Mouse (Mus musculus): ENCODE data around the gene Gm11032. TPM values are rescaled to one million over a fixed set of nuclear protein-coding genes. Genes with fewer than 3 reads are reported as not detected.
A peak's percentile ranks its signal among the peaks of the same experiment; 100 is the strongest.

The Gm11032 gene
- polyA plus RNA-seq, 1 experiment from 2014 or later, result not detected

DNA sequence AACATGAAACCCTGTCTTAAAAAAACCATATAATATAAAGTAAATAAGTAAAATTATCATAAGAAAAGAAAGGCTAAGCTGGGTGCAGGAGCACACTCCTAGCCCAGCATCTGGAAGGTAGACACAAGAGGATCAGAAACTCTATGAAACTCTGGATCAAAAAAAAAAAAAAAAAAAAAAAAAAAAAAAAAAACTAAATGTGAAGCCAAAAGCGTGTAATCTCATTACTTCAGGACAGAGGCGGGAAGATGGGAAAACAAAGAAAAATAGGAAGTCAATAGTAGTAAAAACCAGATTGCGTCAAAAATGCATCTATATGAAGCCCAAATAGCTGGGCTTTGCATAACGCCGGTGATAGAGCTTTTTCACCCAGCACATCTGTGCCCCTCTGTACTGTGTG lies 18.0 kb upstream of the Gm11032 start:
- no peak for ATAC-seq (ENCODE audit: insufficient number of reproducible peaks, insufficient read depth, low FRiP score, low TSS enrichment, low read depth)
- WGBS, result 72% methylated on average over 5 of the region's 5 CpGs
- peaks cover 10% of the 10 kb centered on the region for H3K4me1 ChIP-seq
- no peaks in the 10 kb centered on the region for H3K27me3 ChIP-seq
- no peak overlapping the region for H3K4me3 ChIP-seq
- no peaks in the 10 kb centered on the region for H3K9me3 ChIP-seq
- H3K36me3 ChIP-seq, result no peaks in the 10 kb centered on the region
- no peak overlapping the region for H3K27ac ChIP-seq
- H3K9ac ChIP-seq, result no peak overlapping the region
- no peak overlapping the region for H3K4me2 ChIP-seq

- Histone ChIP-seq H3K9ac (no peak overlapping the region), H3K36me3 (no peaks in the 10 kb centered on the region), H3K27ac (no peak overlapping the region), H3K27me3 (no peaks in the 10 kb centered on the region), H3K4me3 (no peak overlapping the region), H3K4me2 (peak overlapping the region; percentile 26; the same call in 1 of the 2 replicates), H3K9me3 (no peaks in the 10 kb centered on the region), H3K4me1 (peaks cover 10% of the 10 kb centered on the region)
- no peak for ATAC-seq (ENCODE audit: insufficient number of reproducible peaks, insufficient read depth, low FRiP score, low TSS enrichment, low read depth)
- WGBS, result 44% methylated on average over 12 of the region's 12 CpGs
These were observed 17.0 kb upstream of the Gm11032 start for GRCm38 (mm10) chr11:4602691-4603441.

GRCm38 (mm10) chr11:4604441-4604840 lies 15.4 kb upstream of the Gm11032 start:
- Histone ChIP-seq H3K4me3 (no peak overlapping the region), H3K4me1 (peaks cover 10% of the 10 kb centered on the region), H3K27ac (no peak overlapping the region), H3K27me3 (no peaks in the 10 kb centered on the region), H3K36me3 (no peaks in the 10 kb centered on the region), H3K9ac (no peak overlapping the region), H3K9me3 (no peaks in the 10 kb centered on the region), H3K4me2 (no peak overlapping the region)
- 63% methylated on average over 6 of the region's 6 CpGs for WGBS
- no peak for ATAC-seq (ENCODE audit: insufficient number of reproducible peaks, insufficient read depth, low FRiP score, low TSS enrichment, low read depth)

GRCm38 (mm10) chr11:4605414-4605813 lies 14.5 kb upstream of the Gm11032 start:
- H3K4me2 ChIP-seq, result no peak overlapping the region
- H3K36me3 ChIP-seq, result no peaks in the 10 kb centered on the region
- H3K9ac ChIP-seq, result no peak overlapping the region
- H3K9me3 ChIP-seq, result no peaks in the 10 kb centered on the region
- no peak for ATAC-seq (ENCODE audit: insufficient number of reproducible peaks, insufficient read depth, low FRiP score, low TSS enrichment, low read depth)
- no peak overlapping the region for H3K4me3 ChIP-seq
- 58% methylated on average over 7 of the region's 7 CpGs for WGBS
- no peak overlapping the region for H3K27ac ChIP-seq
- peaks cover 10% of the 10 kb centered on the region for H3K4me1 ChIP-seq
- no peaks in the 10 kb centered on the region for H3K27me3 ChIP-seq

- H3K27ac ChIP-seq, result no peak overlapping the region
- H3K9ac ChIP-seq, result no peak overlapping the region
- no peak overlapping the region for H3K4me2 ChIP-seq
- ATAC-seq (ENCODE audit: insufficient number of reproducible peaks, insufficient read depth, low FRiP score, low TSS enrichment, low read depth), result no peak
- H3K9me3 ChIP-seq, result no peaks in the 10 kb centered on the region
- WGBS, result 78% methylated on average over 1 of the region's 1 CpGs
- no peak overlapping the region for H3K4me3 ChIP-seq
- no peaks in the 10 kb centered on the region for H3K36me3 ChIP-seq
- peaks cover 10% of the 10 kb centered on the region for H3K4me1 ChIP-seq
- H3K27me3 ChIP-seq, result no peaks in the 10 kb centered on the region
These were observed 13.3 kb upstream of the Gm11032 start for GRCm38 (mm10) chr11:4606541-4606940.

- Histone ChIP-seq H3K9ac (no peak overlapping the region), H3K4me3 (no peak overlapping the region), H3K27ac (no peak overlapping the region), H3K36me3 (no peaks in the 10 kb centered on the region), H3K4me1 (no peaks in the 10 kb centered on the region), H3K9me3 (no peaks in the 10 kb centered on the region), H3K27me3 (no peaks in the 10 kb centered on the region), H3K4me2 (no peak overlapping the region)
- no peak for ATAC-seq (ENCODE audit: insufficient number of reproducible peaks, insufficient read depth, low FRiP score, low TSS enrichment, low read depth)
- 71% methylated on average over 2 of the region's 2 CpGs for WGBS
These were observed 8.0 kb upstream of the Gm11032 start for GRCm38 (mm10) chr11:4611904-4612303.

- no peaks in the 10 kb centered on the region for H3K36me3 ChIP-seq
- ATAC-seq (ENCODE audit: insufficient number of reproducible peaks, insufficient read depth, low FRiP score, low TSS enrichment, low read depth), result no peak
These were observed 738 bp downstream of the Gm11032 start for GRCm38 (mm10) chr11:4620501-4621108.

DNA sequence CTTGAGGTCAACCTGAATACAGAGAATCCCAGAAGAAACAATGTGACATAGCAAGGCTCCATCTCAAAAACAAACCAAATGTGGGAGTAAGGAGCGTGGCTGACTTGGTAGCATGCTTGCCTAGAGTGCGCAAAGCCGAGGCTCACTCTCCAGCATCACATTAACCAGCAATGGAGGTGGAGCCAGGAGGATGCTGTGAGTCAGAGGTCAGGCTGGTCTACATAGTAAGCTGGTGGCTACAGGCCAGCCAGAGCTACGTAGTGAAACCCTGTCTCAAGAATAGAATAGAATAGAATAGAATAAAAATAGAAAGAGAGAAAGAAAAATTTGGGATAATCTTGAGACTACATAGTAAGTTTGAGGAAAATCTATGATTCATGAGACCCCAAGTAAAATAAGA lies 2.0 kb downstream of the Gm11032 start:
- H3K9ac ChIP-seq, result no peak overlapping the region
- H3K36me3 ChIP-seq, result no peaks in the 10 kb centered on the region
- no peaks in the 10 kb centered on the region for H3K4me1 ChIP-seq
- ATAC-seq (ENCODE audit: insufficient number of reproducible peaks, insufficient read depth, low FRiP score, low TSS enrichment, low read depth), result no peak
- H3K4me2 ChIP-seq, result no peak overlapping the region
- H3K27me3 ChIP-seq, result no peaks in the 10 kb centered on the region
- H3K4me3 ChIP-seq, result no peak overlapping the region
- no peaks in the 10 kb centered on the region for H3K9me3 ChIP-seq
- no peak overlapping the region for H3K27ac ChIP-seq
- 69% methylated on average over 4 of the region's 4 CpGs for WGBS

More at GRCm38 (mm10) chr11:4620501-4621108, 738 bp downstream of the Gm11032 start:
- Histone ChIP-seq H3K27me3 (no peaks in the 10 kb centered on the region), H3K4me2 (no peak overlapping the region), H3K9me3 (no peaks in the 10 kb centered on the region), H3K4me1 (no peaks in the 10 kb centered on the region), H3K9ac (no peak overlapping the region), H3K4me3 (no peak overlapping the region), H3K27ac (no peak overlapping the region)
- 63% methylated on average over 13 of the region's 13 CpGs for WGBS

DNA sequence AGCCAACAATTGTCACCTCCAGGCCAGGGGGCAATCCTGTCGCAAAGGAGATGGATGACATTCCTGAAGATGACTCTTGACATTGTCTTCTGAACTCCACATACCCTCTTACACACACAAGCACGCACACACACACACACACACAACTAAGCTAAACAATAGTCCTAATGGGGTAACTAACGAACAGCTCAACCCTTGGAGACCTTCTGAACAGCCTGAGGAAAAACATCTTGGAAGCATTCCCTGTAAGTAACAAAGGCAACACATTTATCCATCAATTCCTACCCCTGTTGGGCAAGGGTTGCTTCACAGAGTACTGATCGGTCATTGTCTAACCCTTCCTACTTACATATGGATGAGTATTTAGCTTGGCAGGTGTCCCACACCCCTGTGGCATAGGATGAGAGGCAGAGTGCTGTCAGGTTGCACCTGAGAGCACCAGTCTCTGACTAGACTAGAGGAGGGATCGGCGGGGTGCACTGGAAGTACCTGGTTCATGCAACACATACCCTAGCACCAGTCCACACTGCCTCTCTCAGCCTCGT lies 2.6 kb downstream of the Gm11032 start:
- Histone ChIP-seq H3K4me2 (no peak overlapping the region), H3K9ac (no peak overlapping the region), H3K27ac (no peak overlapping the region), H3K4me1 (no peaks in the 10 kb centered on the region), H3K36me3 (no peaks in the 10 kb centered on the region), H3K27me3 (no peaks in the 10 kb centered on the region), H3K4me3 (no peak overlapping the region), H3K9me3 (no peaks in the 10 kb centered on the region)
- WGBS, result 72% methylated on average over 7 of the region's 7 CpGs
- no peak for ATAC-seq (ENCODE audit: insufficient number of reproducible peaks, insufficient read depth, low FRiP score, low TSS enrichment, low read depth)

DNA sequence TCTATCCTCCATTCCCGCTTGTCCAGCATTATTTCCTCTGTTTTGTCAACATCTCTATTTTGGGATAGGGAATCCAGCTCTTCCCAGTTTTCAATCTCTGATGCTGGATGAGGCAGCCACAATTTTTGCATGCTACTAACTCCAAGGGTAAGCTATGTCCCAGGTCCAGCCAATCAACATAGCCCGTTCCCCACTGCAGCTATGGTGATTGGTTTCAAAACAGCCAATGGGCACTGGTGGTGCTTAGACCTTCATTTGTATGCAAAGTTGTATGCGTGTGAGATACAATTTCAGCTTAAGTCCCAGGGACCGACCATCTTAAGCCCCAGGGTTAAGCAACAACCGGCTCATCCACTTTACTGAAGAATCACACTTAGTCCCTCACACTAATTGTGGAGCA lies 3.1 kb downstream of the Gm11032 start:
- Histone ChIP-seq H3K4me3 (no peak overlapping the region), H3K9ac (no peak overlapping the region), H3K9me3 (no peaks in the 10 kb centered on the region), H3K36me3 (no peaks in the 10 kb centered on the region), H3K27me3 (no peaks in the 10 kb centered on the region), H3K27ac (no peak overlapping the region), H3K4me2 (no peak overlapping the region), H3K4me1 (no peaks in the 10 kb centered on the region)
- 49% methylated on average over 5 of the region's 5 CpGs for WGBS
- no peak for ATAC-seq (ENCODE audit: insufficient number of reproducible peaks, insufficient read depth, low FRiP score, low TSS enrichment, low read depth)

DNA sequence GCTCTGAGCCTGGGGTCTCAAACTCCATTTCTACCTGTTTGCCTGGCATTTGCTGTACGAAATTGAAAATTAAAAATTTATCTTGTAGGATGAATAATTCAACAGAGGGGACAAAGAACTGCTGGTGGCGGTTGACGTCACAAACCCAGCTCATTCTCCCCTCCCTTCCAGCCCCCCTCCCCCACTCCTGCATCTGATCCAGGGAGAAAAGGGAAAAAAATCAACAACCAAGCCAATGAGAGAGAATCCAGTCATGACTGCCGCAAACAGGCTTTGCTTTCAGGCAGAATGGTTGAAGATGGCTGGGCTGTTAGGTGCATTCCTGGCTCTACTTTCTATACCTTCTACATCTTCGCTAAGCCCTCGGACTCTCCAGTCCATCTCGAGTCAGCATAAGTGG lies 6.1 kb downstream of the Gm11032 start:
- Histone ChIP-seq H3K9ac (no peak overlapping the region), H3K27me3 (no peaks in the 10 kb centered on the region), H3K27ac (no peak overlapping the region), H3K4me1 (peaks cover 8% of the 10 kb centered on the region), H3K9me3 (no peaks in the 10 kb centered on the region), H3K36me3 (no peaks in the 10 kb centered on the region), H3K4me2 (no peak overlapping the region), H3K4me3 (no peak overlapping the region)
- 74% methylated on average over 7 of the region's 7 CpGs for WGBS
- no peak for ATAC-seq (ENCODE audit: insufficient number of reproducible peaks, insufficient read depth, low FRiP score, low TSS enrichment, low read depth)

- no peak for ATAC-seq (ENCODE audit: insufficient number of reproducible peaks, insufficient read depth, low FRiP score, low TSS enrichment, low read depth)
- Histone ChIP-seq H3K36me3 (no peaks in the 10 kb centered on the region), H3K4me2 (no peak overlapping the region), H3K4me1 (peaks cover 8% of the 10 kb centered on the region), H3K27me3 (no peaks in the 10 kb centered on the region), H3K9ac (no peak overlapping the region), H3K27ac (no peak overlapping the region), H3K9me3 (no peaks in the 10 kb centered on the region), H3K4me3 (no peak overlapping the region)
- 82% methylated on average over 7 of the region's 7 CpGs for WGBS
These were observed 7.8 kb downstream of the Gm11032 start for GRCm38 (mm10) chr11:4627636-4628035.

Data from embryonic facial prominence, embryonic 13.5 days (tissue).